Mouse (Mus musculus): ENCODE data around the gene Rpp25l.
"Not testable (repeated sequence)": the region's sequence is repeated elsewhere in the genome, so short reads cannot be mapped to it uniquely, and the experiment has no call there.

DNA sequence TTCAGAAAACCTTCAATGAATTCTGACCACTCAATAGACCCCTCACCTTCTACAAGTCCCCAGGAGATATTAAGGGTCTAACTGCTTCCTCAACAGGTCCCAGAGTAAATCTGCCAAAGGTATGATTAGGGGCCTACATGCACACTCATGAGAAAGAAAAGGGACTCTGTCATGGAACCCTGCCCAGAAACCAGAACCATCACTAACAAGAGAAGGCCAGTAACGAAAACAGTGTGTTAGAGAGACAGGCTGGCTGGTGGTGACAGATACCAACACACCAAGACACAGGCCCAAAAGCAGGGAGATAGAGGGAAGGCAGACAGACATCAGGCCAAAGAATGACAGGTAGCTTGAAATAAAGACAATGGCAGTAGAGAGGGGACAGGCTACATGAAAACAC is 24.8 kb downstream of the Rpp25l start:
- not testable (repeated sequence) for TF ChIP-seq CTCF (IDR thresholded peaks at IDR 0.05; ENCODE audit: borderline replicate concordance, control insufficient read depth, extremely low read depth, insufficient read depth, low read length, poor library complexity); POLR2A (IDR thresholded peaks at IDR 0.05; ENCODE audit: control insufficient read depth, extremely low read depth, insufficient read depth, low read length, poor library complexity)
